Mouse (Mus musculus): Measurements from ENCODE around the gene Arhgap17. TPM values are rescaled to one million over a fixed set of nuclear protein-coding genes. Genes with fewer than 3 reads are reported as not detected.

Arhgap17 gene
- polyA plus RNA-seq, 1 experiment from 2014 or later = 26.1 TPM

GRCm38 (mm10) chr7:123235449-123235848 is 134.3 kb downstream of the Arhgap17 start:
- H3K36me3 ChIP-seq (ENCODE audit: insufficient read depth) = no peaks in the 10 kb centered on the region
- 22% methylated on average over 4 of the region's 4 CpGs for WGBS
- ATAC-seq (ENCODE audit: insufficient read depth) (no peak), DNase-seq (peak; percentile 80)
- H3K9me3 ChIP-seq (ENCODE audit: low read depth, low read length) = no peaks in the 10 kb centered on the region
- no peak overlapping the region for H3K4me3 ChIP-seq (ENCODE audit: low read depth, low read length)
- H3K9ac ChIP-seq = no peak overlapping the region
- TF ChIP-seq CTCF (IDR thresholded peaks at IDR 0.05; ENCODE audit: low read depth) = no peak
- no peaks in the 10 kb centered on the region for H3K27me3 ChIP-seq (ENCODE audit: insufficient read depth, low read length)
- no peak overlapping the region for H3K4me2 ChIP-seq
- H3K27ac ChIP-seq (ENCODE audit: low read depth) = no peak overlapping the region
- H3K4me1 ChIP-seq (ENCODE audit: insufficient read depth) = no peaks in the 10 kb centered on the region

Other genes with a start within 250 kb of the Arhgap17 start
- gene Tnrc6a, start 246.0 kb downstream of the Arhgap17 start, polyA plus RNA-seq (2014; fragmentation: Nextera tagmentation; extraction: Ambion mirVana) = 47.6 and 48.3 TPM in 2 replicates
- gene Slc5a11, start 155.1 kb downstream of the Arhgap17 start, polyA plus RNA-seq (2014; fragmentation: Nextera tagmentation; extraction: Ambion mirVana) = 1.2 and 1.6 TPM in 2 replicates
- gene Lcmt1, start 131 bp downstream of the Arhgap17 start, polyA plus RNA-seq (2014; fragmentation: Nextera tagmentation; extraction: Ambion mirVana) = 43.9 and 46.8 TPM in 2 replicates
- gene Aqp8, start 92.4 kb upstream of the Arhgap17 start, polyA plus RNA-seq (2014; fragmentation: Nextera tagmentation; extraction: Ambion mirVana) = not detected in 2 replicates
- 2.2 and 3.3 TPM in 2 replicates for gene Zkscan2, start 130.5 kb upstream of the Arhgap17 start, polyA plus RNA-seq (2014; fragmentation: Nextera tagmentation; extraction: Ambion mirVana)